In genomic region chr5:113901074-113901571, GRCm38 (mm10) we compare ENCODE assay signal across 8 mouse cellular contexts. TPM values are rescaled to one million over a fixed set of nuclear protein-coding genes. Genes with fewer than 3 reads are reported as not detected.
DNase-seq lines count a peak whose midpoint lies in the region; ATAC-seq and TF ChIP-seq lines count a peak whose summit lies in the region.

No protein-coding gene starts in this region.

- no peak for ATAC-seq in hindbrain, embryonic 11.5 days (ENCODE audit: low FRiP score)
- no peak for ATAC-seq in hindbrain, embryonic 12.5 days (ENCODE audit: low FRiP score)
- 0 out of 2 replicates have a peak, but pooled peaks have one; percentile 25 for ATAC-seq in lung, embryonic 15.5 days (ENCODE audit: borderline replicate concordance, extremely low read depth, low FRiP score, low TSS enrichment)

- no peak for TF ChIP-seq CTCF in embryonic fibroblast, embryonic 13.5 days (IDR thresholded peaks at IDR 0.05; ENCODE audit: borderline replicate concordance, insufficient read depth, low read length)

- no peaks in the 10 kb centered on the region for H3K27me3 ChIP-seq in hindbrain, embryonic 11.5 days (ENCODE audit: control insufficient read depth, insufficient read depth, low read length)
- no peaks in the 10 kb centered on the region for H3K27me3 ChIP-seq in hindbrain, embryonic 12.5 days
- no peaks in the 10 kb centered on the region for H3K27me3 ChIP-seq in lung, embryonic 15.5 days

- 61% methylated on average over 8 of the region's 8 CpGs for WGBS in hindbrain, embryonic 11.5 days
- WGBS in hindbrain, embryonic 12.5 days: 48% methylated on average over 8 of the region's 8 CpGs
- WGBS in lung, embryonic 15.5 days: 21% methylated on average over 8 of the region's 8 CpGs

- no peak overlapping the region for H3K4me3 ChIP-seq in hindbrain, embryonic 11.5 days (ENCODE audit: low read depth, low read length)
- H3K4me3 ChIP-seq in hindbrain, embryonic 12.5 days: no peak overlapping the region
- no peak overlapping the region for H3K4me3 ChIP-seq in ES-E14 (ENCODE audit: insufficient read depth in 1 of 2, low read depth in 1 of 2, low read length in 2 of 2, poor library complexity in 1 of 2, severe bottlenecking in 1 of 2)
- H3K4me3 ChIP-seq in embryonic fibroblast, embryonic 13.5 days (ENCODE audit: insufficient read depth, low read length): no peak overlapping the region
- H3K4me3 ChIP-seq in lung, embryonic 15.5 days: no peak overlapping the region

- peaks cover 4% of the 10 kb centered on the region for H3K4me1 ChIP-seq in hindbrain, embryonic 11.5 days (replicated peaks; ENCODE audit: control insufficient read depth, insufficient read depth, low read length)
- peaks cover 53% of the 10 kb centered on the region for H3K4me1 ChIP-seq in hindbrain, embryonic 12.5 days
- peaks cover 2 to 20% of the 10 kb centered on the region in 2 experiments; a peak in 3 of 4 replicates for H3K4me1 ChIP-seq in ES-E14 (ENCODE audit: control insufficient read depth in 2 of 2, insufficient read depth in 2 of 2, low read length in 2 of 2, poor library complexity in 1 of 2)
- H3K4me1 ChIP-seq in embryonic fibroblast, embryonic 13.5 days (ENCODE audit: control insufficient read depth, insufficient read depth, low read length): peaks cover 24% of the 10 kb centered on the region
- peaks cover 83% of the 10 kb centered on the region for H3K4me1 ChIP-seq in lung, embryonic 15.5 days

- no peaks in the 10 kb centered on the region for H3K9me3 ChIP-seq in hindbrain, embryonic 11.5 days (ENCODE audit: control insufficient read depth, low read length)
- H3K9me3 ChIP-seq in hindbrain, embryonic 12.5 days (replicated peaks): no peaks in the 10 kb centered on the region
- no peaks in the 10 kb centered on the region for H3K9me3 ChIP-seq in ES-E14 (ENCODE audit: control insufficient read depth, insufficient read depth, low read depth, low read length)
- no peaks in the 10 kb centered on the region for H3K9me3 ChIP-seq in lung, embryonic 15.5 days

- H3K4me2 ChIP-seq in hindbrain, embryonic 11.5 days (replicated peaks; ENCODE audit: low read depth, low read length): no peak overlapping the region
- no peak overlapping the region; the same call in 1 of the 2 replicates for H3K4me2 ChIP-seq in hindbrain, embryonic 12.5 days (replicated peaks)
- H3K4me2 ChIP-seq in lung, embryonic 15.5 days: peak overlapping the region; percentile 33

- in situ Hi-C loops in ES-E14 (cut with MboI; ENCODE audit: low sequenced_read_pairs in 2 of 2, unreplicated experiment in 2 of 2): no loop called here

- DNase-seq in hindbrain, embryonic 11.5 days (ENCODE audit: low spot score): peak; percentile 10
- DNase-seq in ES-E14 (ENCODE audit: low read depth, low spot score): no peak
- no peak for DNase-seq in cerebellum, postnatal 25 days
- no peak for DNase-seq in thymus, postnatal 10 days (ENCODE audit: low spot score in 2 of 2)
- DNase-seq in layer of hippocampus, adult 9-11 months: no peak

- no peak overlapping the region for H3K9ac ChIP-seq in hindbrain, embryonic 11.5 days (ENCODE audit: low read depth, low read length)
- H3K9ac ChIP-seq in hindbrain, embryonic 12.5 days: no peak overlapping the region
- H3K9ac ChIP-seq in ES-E14 (ENCODE audit: insufficient read depth, low read depth, low read length, poor library complexity, severe bottlenecking): no peak overlapping the region
- no peak overlapping the region for H3K9ac ChIP-seq in lung, embryonic 15.5 days

- no peaks in the 10 kb centered on the region for H3K36me3 ChIP-seq in hindbrain, embryonic 11.5 days (ENCODE audit: control insufficient read depth, insufficient read depth, low read length)
- no peaks in the 10 kb centered on the region for H3K36me3 ChIP-seq in hindbrain, embryonic 12.5 days
- H3K36me3 ChIP-seq in ES-E14 (ENCODE audit: control insufficient read depth, insufficient read depth, low read length, poor library complexity, severe bottlenecking): no peaks in the 10 kb centered on the region
- H3K36me3 ChIP-seq in lung, embryonic 15.5 days: no peaks in the 10 kb centered on the region

- no peak overlapping the region for H3K27ac ChIP-seq in hindbrain, embryonic 11.5 days (ENCODE audit: low read depth, low read length)
- no peak overlapping the region for H3K27ac ChIP-seq in hindbrain, embryonic 12.5 days
- peak overlapping the region; percentile 25; the same call in 1 of the 2 replicates for H3K27ac ChIP-seq in ES-E14 (ENCODE audit: insufficient read depth, low read depth, low read length, poor library complexity, severe bottlenecking)
- H3K27ac ChIP-seq in embryonic fibroblast, embryonic 13.5 days (ENCODE audit: insufficient read depth, low read length): peak overlapping the region; percentile 6; the same call in 1 of the 2 replicates
- peak overlapping the region; percentile 77 for H3K27ac ChIP-seq in lung, embryonic 15.5 days

- no peak for TF ChIP-seq POLR2A in embryonic fibroblast, embryonic 13.5 days (IDR thresholded peaks at IDR 0.05; ENCODE audit: low read depth, low read length)

TF ChIP-seq in ES-E14, 5 proteins besides CTCF, POLR2A, EP300 and RAD21:
- TF ChIP-seq HCFC1 (IDR thresholded peaks at IDR 0.05; ENCODE audit: borderline replicate concordance, insufficient read depth, low read length) (no peak), ZC3H11A (IDR thresholded peaks at IDR 0.05; ENCODE audit: borderline replicate concordance, low read depth, low read length) (no peak), ZNF384 (IDR thresholded peaks at IDR 0.05; ENCODE audit: low read depth, low read length) (no peak), MAFK (IDR thresholded peaks at IDR 0.05; ENCODE audit: insufficient read depth, low read depth, low read length) (no peak), CHD2 (IDR thresholded peaks at IDR 0.05; ENCODE audit: low read depth, low read length) (no peak)

RNA-seq across cellular contexts. Expression of gene Coro1c, which starts 7.4 kb away (rescaled TPM):
- 192 and 230 TPM in 2 replicates for polyA plus RNA-seq in hindbrain, embryonic 11.5 days (2014; fragmentation: Nextera tagmentation; extraction: Ambion mirVana)
- 226 and 233 TPM in 2 replicates for polyA plus RNA-seq in hindbrain, embryonic 12.5 days (2016; fragmentation: Nextera tagmentation; extraction: Ambion mirVana)
- total RNA-seq in ES-E14 (2012; rRNA removed): 150 TPM in 2 replicates
- polyA plus RNA-seq in embryonic fibroblast, embryonic 13.5 days (2011; ENCODE audit: insufficient read length, low read depth, missing spikeins): 158 and 229 TPM in 2 replicates
- polyA plus RNA-seq in lung, embryonic 15.5 days (2015; fragmentation: Nextera tagmentation; extraction: Ambion mirVana): 143 and 144 TPM in 2 replicates

Comparison
In these comparisons a context has a peak if more than half of its experiments do, and no peak if none do; other contexts are left out.
1. H3K27ac ChIP-seq: peak in ES-E14 (single experiment), embryonic fibroblast, embryonic 13.5 days (single experiment) and lung, embryonic 15.5 days (single experiment); none in hindbrain, embryonic 11.5 days (single experiment) and hindbrain, embryonic 12.5 days (single experiment).